Mouse (Mus musculus) bone marrow macrophage, adult 2 months (primary cell): ENCODE measurements around the gene Espl1. TPM values are rescaled to one million over a fixed set of nuclear protein-coding genes. Genes with fewer than 3 reads are reported as not detected.

Experiments
- H3K27ac ChIP-seq: 2 replicates; pipeline ENCODE4 v1.5.1; 2012; ENCODE audit warnings: low read depth, low read length; ENCODE audit not compliant: insufficient read depth
- H3K4me1 ChIP-seq: 2 replicates; pipeline ENCODE4 v1.6.1; 2012; ENCODE audit warnings: low read length; ENCODE audit not compliant: control insufficient read depth, insufficient read depth
- H3K4me3 ChIP-seq: 2 replicates; pipeline ENCODE4 v1.5.1; 2012; ENCODE audit warnings: mild to moderate bottlenecking, low read length, moderate library complexity; ENCODE audit not compliant: insufficient read depth
- CTCF ChIP-seq: IDR thresholded peaks from 2 replicates; pipeline ENCODE4 v1.5.1; 2012; ENCODE audit warnings: low read depth, mild to moderate bottlenecking, low read length, moderate library complexity
- POLR2A ChIP-seq: IDR thresholded peaks from 2 replicates; pipeline ENCODE4 v1.6.1; 2012; ENCODE audit warnings: mild to moderate bottlenecking, low read depth, low read length, borderline replicate concordance
- polyA plus RNA-seq: library from polyadenylated mRNA; stranded (reverse); fragments of >200 nt; gene quantifications from 2 replicates; pipeline ENCODE4 v1.2.4, GENCODE M21; 2012; ENCODE audit not compliant: missing spikeins, insufficient read depth, insufficient read length

Gene Espl1
- polyA plus RNA-seq, 1 experiment, result 17.9 TPM

DNA sequence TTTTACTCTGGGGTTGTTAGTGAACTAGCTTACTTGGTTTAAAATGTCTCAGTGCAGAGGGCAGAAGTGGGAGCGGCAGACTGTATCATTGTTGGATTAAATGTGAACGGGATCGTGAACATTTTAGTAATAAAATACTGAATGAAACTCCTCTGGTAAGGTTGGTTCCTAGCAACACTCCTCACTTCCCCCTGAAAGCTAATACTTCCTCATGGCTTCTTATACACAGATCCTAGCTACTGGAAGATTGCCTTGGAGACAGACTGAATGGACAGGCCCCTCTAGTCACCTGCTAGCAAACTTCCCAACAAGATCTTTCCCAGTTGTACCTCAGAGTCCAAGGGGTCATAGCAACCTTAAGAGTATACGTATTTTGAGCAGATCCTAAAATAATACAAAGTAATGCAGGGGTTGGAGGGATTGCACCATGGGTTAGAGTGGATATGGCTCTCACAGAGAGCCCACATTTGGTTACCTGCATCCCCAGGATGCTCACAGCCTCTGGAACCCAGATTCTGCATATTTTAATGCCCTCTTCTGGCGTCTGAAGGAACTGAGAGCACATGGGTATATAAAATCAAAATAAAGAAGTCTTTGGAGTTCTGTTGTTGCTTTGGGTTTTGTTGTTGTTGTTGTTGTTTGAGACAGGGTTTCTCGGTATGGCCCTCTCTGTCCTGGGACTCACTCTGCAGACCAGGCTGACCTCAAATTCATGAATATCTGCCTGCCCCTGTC lies 21.9 kb upstream of the Espl1 start:
- no peak for TF ChIP-seq CTCF
- no peak for TF ChIP-seq POLR2A
- H3K4me3 ChIP-seq, result no peak overlapping the region
- peaks cover 14% of the 10 kb centered on the region for H3K4me1 ChIP-seq
- no peak overlapping the region for H3K27ac ChIP-seq

DNA sequence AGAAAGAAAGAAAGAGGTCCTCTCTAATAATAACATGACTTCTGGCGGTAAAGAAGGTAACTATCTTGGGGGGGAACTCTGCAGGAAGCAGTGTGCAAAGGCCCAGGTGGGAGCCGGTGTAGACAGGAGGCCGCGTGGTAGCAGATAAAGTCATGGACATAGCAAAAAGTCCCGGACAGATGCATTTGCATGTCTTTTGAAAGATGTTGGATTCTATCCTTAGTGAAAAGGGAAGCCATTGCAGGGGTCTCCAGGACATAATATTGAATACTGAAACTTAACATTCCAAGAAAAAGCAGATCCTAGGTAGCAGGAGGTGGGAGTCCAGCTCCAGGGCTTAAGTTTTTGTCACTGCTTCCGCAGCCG lies 17.4 kb upstream of the Espl1 start:
- Histone ChIP-seq H3K4me1 (peaks cover 37% of the 10 kb centered on the region), H3K27ac (peak overlapping the region; percentile 60), H3K4me3 (peak overlapping the region; percentile 97)
- TF ChIP-seq POLR2A (no peak), CTCF (no peak)

DNA sequence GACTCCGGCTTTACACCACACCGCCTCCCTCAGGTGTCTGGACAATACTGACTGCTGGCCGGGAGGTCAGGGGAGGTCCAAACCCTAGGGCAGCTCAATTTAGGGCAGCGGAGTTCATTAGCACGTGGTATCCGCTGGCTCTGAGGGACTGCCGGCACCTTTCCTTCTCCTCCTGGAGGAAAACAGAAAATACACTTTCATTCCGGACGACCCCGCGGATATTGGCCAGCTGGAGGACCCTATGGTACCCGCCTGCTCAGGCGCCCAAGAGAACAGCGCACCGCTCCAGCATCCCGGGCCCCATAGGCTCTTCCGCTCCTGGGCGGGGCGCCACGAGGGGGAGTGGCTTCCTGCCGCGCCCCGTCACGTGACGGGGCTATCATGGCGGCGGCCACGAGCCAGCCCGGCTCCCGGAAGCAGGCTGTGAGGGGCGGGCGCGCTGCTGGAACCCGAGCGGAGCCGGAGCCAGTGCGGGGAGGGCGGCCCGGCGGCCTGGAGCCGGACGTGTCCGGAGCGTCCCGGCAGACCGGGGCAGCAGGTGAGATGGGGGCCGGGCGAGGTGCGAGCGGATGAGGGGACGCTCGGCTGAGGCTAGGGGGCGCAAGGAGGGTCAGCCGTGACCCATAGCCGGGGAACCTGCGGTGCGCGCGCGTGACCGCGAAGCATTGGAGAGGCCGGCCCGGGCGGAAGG lies 16.8 kb upstream of the Espl1 start, which contains the start of gene Mfsd5:
Gene Mfsd5 (plus strand): TSS at position 363 of the 691 bp plus-strand sequence.
- TF ChIP-seq CTCF (peak; percentile 18), POLR2A (no peak; the same call in 1 of the 2 replicates)
- peak within 1 kb of the TSS; percentile 84 for H3K27ac ChIP-seq
- peaks cover 39% of the 10 kb centered on the region for H3K4me1 ChIP-seq
- peak within 1 kb of the TSS; percentile 97 for H3K4me3 ChIP-seq

DNA sequence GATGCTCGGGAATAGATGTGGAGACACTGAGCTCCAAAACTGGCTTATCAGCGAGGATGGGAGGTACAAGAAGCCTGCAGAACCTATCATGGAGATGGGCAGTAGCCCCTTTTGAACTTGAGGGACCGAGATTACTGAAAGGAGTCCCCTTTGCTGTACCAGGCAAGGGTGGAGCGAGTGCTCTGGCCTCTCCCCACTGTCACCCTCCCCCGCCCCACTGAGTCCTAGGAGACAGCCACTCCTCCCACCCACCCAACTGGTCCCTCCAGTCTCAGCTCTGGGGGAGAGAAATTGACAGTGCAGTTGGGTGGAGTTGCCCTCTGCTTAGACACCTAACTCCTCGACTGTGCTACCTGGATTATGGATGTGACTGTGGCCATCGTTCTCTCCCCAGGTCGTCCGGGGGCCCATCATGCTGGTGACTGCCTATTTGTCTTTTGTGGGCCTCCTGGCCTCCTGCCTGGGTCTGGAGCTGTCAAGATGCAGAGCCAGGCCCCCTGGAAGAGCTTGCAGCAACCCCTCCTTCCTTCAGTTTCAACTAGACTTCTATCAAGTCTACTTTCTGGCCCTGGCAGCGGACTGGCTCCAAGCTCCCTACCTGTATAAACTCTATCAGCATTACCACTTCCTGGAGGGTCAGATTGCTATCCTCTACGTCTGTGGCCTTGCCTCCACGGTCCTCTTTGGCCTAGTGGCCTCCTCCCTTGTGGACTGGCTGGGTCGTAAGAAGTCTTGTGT lies 16.1 kb upstream of the Espl1 start:
- TF ChIP-seq POLR2A, result no peak
- TF ChIP-seq CTCF, result no peak
- H3K4me3 ChIP-seq, result peak overlapping the region; percentile 97
- H3K27ac ChIP-seq, result peak overlapping the region; percentile 84
- peaks cover 40% of the 10 kb centered on the region for H3K4me1 ChIP-seq

DNA sequence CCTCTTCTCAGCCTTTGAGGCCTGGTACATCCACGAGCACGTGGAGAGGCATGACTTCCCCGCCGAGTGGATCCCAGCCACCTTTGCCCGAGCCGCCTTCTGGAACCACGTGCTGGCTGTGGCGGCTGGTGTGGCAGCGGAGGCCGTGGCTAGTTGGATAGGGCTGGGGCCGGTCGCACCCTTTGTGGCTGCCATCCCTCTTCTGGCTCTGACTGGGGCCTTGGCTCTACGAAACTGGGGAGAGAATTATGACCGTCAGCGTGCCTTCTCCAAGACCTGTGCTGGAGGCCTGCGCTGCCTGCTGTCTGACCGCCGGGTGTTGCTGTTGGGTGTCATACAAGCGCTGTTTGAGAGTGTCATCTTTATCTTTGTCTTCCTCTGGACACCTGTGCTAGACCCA lies 15.4 kb upstream of the Espl1 start:
- peaks cover 40% of the 10 kb centered on the region for H3K4me1 ChIP-seq
- H3K4me3 ChIP-seq, result peak overlapping the region; percentile 97
- H3K27ac ChIP-seq, result no peak overlapping the region
- TF ChIP-seq POLR2A, result no peak
- TF ChIP-seq CTCF, result no peak

DNA sequence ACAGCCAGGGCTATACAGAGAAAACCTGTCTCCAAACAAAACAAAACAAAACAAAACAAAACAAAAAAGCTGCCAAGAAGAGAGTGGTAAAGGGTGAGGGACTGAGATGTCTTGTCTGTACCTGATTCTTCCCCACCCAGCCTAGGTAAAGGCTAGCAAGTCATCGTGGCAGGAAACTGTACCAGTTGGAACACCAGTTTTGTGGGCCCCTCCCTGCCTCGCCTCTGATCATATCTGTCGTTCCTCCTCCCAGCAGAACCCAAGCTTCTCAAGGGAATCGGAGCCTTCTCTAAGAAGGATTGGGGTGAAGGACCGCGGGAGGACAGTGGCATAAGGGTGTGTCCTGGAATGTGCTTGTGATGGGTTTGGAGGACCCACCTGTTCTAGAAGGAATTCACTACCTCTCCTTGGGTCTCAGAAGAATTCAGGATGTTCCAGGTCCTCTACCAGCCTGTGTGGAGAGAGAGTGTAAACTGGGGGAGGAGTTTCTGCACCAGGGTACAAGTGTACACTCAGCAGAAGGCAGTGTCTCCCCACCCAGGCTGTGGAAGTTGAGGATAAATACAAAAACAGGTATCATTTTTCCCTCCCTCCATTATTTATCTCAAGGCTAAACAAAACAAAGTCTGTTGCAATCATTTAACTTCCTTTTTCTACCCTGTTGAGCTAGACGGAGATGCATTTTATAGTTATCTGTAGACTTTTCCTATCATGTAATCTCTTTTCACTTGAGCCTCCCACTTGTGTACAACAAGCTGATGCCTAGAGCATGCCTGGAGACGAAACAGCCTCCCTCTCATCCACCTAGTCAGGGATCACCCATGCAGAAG lies 13.4 kb upstream of the Espl1 start:
- TF ChIP-seq POLR2A (no peak), CTCF (no peak)
- Histone ChIP-seq H3K4me1 (peaks cover 40% of the 10 kb centered on the region), H3K27ac (peak overlapping the region; percentile 74), H3K4me3 (no peak overlapping the region)

- H3K4me1 ChIP-seq, result peaks cover 39% of the 10 kb centered on the region
- TF ChIP-seq CTCF (no peak), POLR2A (no peak)
- peak overlapping the region; percentile 74; the same call in 1 of the 2 replicates for H3K27ac ChIP-seq
- H3K4me3 ChIP-seq, result no peak overlapping the region
Measured at GRCm38 (mm10) chr15:102283648-102284047, 12.4 kb upstream of the Espl1 start.

GRCm38 (mm10) chr15:102287395-102287794 lies 8.7 kb upstream of the Espl1 start:
- Histone ChIP-seq H3K4me1 (peaks cover 18% of the 10 kb centered on the region), H3K4me3 (no peak overlapping the region), H3K27ac (no peak overlapping the region)
- TF ChIP-seq POLR2A (no peak), CTCF (no peak)

- H3K4me1 ChIP-seq, result peaks cover 3% of the 10 kb centered on the region
- H3K27ac ChIP-seq, result no peak overlapping the region
- TF ChIP-seq CTCF (no peak), POLR2A (0 out of 2 replicates have a peak, but pooled peaks have one; percentile 61)
- H3K4me3 ChIP-seq, result peak overlapping the region; percentile 85
Measured at GRCm38 (mm10) chr15:102296368-102297006, 421 bp downstream of the Espl1 start.
